Mouse (Mus musculus) C2C12 (cell line): ENCODE data around the gene Epn3. TPM values are rescaled to one million over a fixed set of nuclear protein-coding genes. Genes with fewer than 3 reads are reported as not detected.
A peak's percentile ranks its signal among the peaks of the same experiment; 100 is the strongest.

ENCODE experiments used
- H3K27me3 ChIP-seq: one replicate; pipeline ENCODE4 v1.6.1; 2011; ENCODE audit not compliant: control insufficient read depth, insufficient read depth, insufficient read length
- H3K36me3 ChIP-seq: one replicate; pipeline ENCODE4 v1.6.1; 2011; ENCODE audit not compliant: control insufficient read depth, insufficient read depth
- H3K4me3 ChIP-seq: one replicate; pipeline ENCODE4 v1.5.1; 2011; ENCODE audit warnings: mild to moderate bottlenecking, control low read depth; ENCODE audit not compliant: poor library complexity, insufficient read depth, severe bottlenecking
- H3K79me2 ChIP-seq: one replicate; pipeline ENCODE4 v1.6.1; 2011; ENCODE audit not compliant: control insufficient read depth, insufficient read depth
- H3K79me3 ChIP-seq: one replicate; pipeline ENCODE4 v1.6.1; 2011; ENCODE audit warnings: low read depth, control low read depth
- H3ac ChIP-seq: one replicate; pipeline ENCODE3; 2011; ENCODE audit warnings: low read depth; ENCODE audit not compliant: control insufficient read depth, insufficient read length
- CEBPB ChIP-seq: IDR thresholded peaks from one replicate; pipeline ENCODE4 v1.6.1; 2011; ENCODE audit warnings: low read depth, mild to moderate bottlenecking, control low read depth, moderate library complexity
- CTCF ChIP-seq: IDR thresholded peaks from one replicate; pipeline ENCODE4 v1.5.1; 2011; ENCODE audit not compliant: control insufficient read depth, insufficient read depth, insufficient read length
- FOSL1 ChIP-seq: IDR thresholded peaks from one replicate; pipeline ENCODE4 v1.8.0; 2011; ENCODE audit warnings: mild to moderate bottlenecking, low read length; ENCODE audit not compliant: poor library complexity, insufficient read depth, severe bottlenecking
- MAX ChIP-seq: IDR thresholded peaks from one replicate; pipeline ENCODE4 v1.6.1; 2011; ENCODE audit warnings: mild to moderate bottlenecking, control low read depth
- MYOD1 ChIP-seq: IDR thresholded peaks from one replicate; pipeline ENCODE4 v1.6.1; 2011; ENCODE audit warnings: low read depth; ENCODE audit not compliant: control insufficient read depth, insufficient read length
- MYOG ChIP-seq: IDR thresholded peaks from one replicate; pipeline ENCODE4 v1.6.1; 2011; ENCODE audit not compliant: control insufficient read depth, insufficient read length; ENCODE audit errors: extremely low read depth
- USF1 ChIP-seq: IDR thresholded peaks from one replicate; pipeline ENCODE4 v1.6.1; 2011; ENCODE audit warnings: low read depth, mild to moderate bottlenecking, control low read depth, moderate library complexity
- long read RNA-seq, 2 experiments: library from polyadenylated mRNA; unstranded; transcript quantifications; one replicate each; pipeline ENCODE4 v2.0.0; 2019 to 2020
- polyA plus RNA-seq: library from polyadenylated mRNA; unstranded; fragments of >200 nt; fragmentation: generic; extraction: Trizol; gene quantifications from one replicate; pipeline ENCODE4 v1.2.1, GENCODE M21; 2012; ENCODE audit warnings: missing spikeins

Epn3 gene
- 0.25 TPM for polyA plus RNA-seq
- long read RNA-seq, experiment 1, result 0 reads
- long read RNA-seq, experiment 2, result 0 reads

DNA sequence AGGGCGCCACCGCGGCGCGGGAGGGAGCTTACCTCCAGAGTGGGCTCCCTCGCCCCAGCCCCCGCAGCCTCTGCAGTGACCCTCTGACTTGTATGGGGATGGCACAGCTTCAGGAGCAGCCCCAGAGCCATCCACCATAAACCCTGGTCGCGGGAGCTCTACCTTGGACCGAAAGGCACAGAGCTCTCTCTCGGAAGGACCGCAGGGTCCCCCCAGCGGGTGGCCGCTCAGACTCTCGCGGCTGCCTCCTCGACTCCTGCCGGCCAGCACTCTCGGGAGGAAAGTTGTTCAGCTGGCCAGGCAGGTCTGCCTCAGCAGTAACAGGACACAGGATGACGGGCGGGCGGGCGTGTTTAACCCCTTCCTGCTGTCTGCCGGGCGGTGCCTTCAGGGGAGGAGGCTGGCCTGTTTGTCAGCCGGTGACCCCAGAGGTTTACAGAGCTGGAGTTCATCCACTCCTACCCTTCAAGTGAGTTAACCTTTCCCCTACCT, at the start of gene Epn3:
Epn3 (minus strand) TSS at position 314 of the 492 bp plus-strand sequence.
- Histone ChIP-seq H3K79me2 (no peaks in the 10 kb centered on the region), H3K4me3 (no peak within 1 kb of the TSS), H3K27me3 (peaks cover 32% of the 10 kb centered on the region), H3K36me3 (no peaks in the 10 kb centered on the region), H3ac (no peak within 1 kb of the TSS), H3K79me3 (no peaks in the 10 kb centered on the region)
- TF ChIP-seq CTCF (no peak), USF1 (no peak), MAX (no peak), MYOG (no peak), MYOD1 (no peak), CEBPB (no peak), FOSL1 (no peak)

DNA sequence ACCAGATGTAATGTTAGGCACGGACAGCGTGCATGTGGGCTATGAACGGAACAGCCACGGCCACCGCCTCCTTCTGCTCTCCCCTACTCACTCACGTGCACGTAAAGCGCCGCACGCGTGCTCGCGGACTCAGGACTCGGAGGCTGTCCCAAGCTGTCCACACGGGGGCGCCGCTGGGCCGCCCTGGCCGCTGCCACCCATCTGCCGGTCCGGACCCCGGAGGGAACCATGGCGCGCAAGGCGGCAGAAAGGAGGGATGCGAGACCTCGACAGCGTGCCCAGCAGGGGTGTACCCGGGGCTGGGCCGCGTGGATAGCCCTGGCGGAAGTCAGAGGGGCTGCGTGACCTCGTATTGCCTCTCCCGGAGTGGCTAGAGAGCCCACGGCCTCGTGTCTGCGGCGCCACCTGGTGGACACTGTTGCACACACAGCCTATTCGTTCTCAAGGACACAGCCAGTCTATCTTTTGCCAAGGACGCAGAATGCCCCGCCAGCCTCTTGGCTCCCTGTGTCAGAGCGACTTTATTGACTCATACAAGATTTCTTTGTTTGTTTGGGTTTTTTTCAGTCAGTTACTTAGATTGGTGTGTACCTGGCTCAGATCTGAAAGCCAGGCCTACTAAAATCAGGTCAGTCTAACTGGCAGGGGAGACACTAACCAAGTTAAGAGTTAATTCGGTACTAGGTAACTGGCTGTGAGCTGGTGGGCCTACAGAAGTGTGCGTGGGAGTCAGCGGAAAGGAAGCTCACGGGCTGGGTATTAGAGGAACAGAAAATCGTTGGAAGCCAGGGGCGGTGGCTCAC, 49.3 kb upstream of the Epn3 start, which contains the start of gene Rsad1:
Rsad1 (minus strand) TSS at position 368 of the 803 bp plus-strand sequence.
- TF ChIP-seq FOSL1 (no peak), MAX (no peak), CTCF (peak; percentile 92)
- no peaks in the 10 kb centered on the region for H3K27me3 ChIP-seq
- peak within 1 kb of the TSS; percentile 93 for H3ac ChIP-seq
- H3K79me3 ChIP-seq, result no peaks in the 10 kb centered on the region
- no peaks in the 10 kb centered on the region for H3K79me2 ChIP-seq
- peak within 1 kb of the TSS; percentile 38 for H3K4me3 ChIP-seq
- H3K36me3 ChIP-seq, result no peaks in the 10 kb centered on the region

DNA sequence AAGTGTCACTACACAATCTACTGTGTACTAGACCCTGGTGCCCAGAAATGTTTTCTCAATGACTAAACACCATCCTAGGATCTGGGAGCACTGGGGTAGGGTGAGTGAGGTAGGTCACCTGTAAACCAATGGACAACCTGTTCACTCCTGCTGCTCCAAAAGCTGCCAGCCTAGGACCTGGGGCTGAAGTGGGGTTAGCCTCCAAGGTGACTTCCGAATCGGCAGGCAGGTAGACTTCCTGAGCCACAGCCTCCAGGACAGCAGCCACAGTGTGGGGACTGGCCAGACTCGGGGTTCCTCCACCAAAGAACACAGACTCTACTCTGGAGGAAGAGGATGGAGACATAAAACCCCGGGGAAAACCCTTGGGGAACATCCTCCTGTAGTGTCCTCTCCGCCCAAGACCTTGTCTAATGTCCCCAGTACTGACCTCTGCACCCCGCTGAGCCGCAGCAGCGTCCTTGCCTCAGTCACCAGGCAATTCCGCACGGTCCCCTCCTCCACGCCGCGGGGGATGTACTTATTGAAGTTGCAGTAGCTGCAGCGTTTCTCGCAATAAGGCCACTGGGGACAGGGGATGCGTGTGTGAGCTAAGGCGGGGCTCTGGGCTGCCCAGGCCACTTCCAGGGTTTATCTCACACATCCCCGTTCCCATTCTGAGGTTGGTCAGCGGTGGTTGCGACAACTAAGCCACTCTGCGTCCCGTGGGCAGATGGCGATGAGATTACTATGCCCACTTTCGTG, 48.4 kb upstream of the Epn3 start:
- H3ac ChIP-seq, result peak overlapping the region; percentile 93
- TF ChIP-seq FOSL1 (no peak), MYOD1 (no peak), CTCF (no peak), USF1 (no peak), MAX (no peak), CEBPB (no peak), MYOG (no peak)
- H3K79me3 ChIP-seq, result no peaks in the 10 kb centered on the region
- H3K36me3 ChIP-seq, result no peaks in the 10 kb centered on the region
- peak overlapping the region; percentile 38 for H3K4me3 ChIP-seq
- no peaks in the 10 kb centered on the region for H3K27me3 ChIP-seq
- no peaks in the 10 kb centered on the region for H3K79me2 ChIP-seq

DNA sequence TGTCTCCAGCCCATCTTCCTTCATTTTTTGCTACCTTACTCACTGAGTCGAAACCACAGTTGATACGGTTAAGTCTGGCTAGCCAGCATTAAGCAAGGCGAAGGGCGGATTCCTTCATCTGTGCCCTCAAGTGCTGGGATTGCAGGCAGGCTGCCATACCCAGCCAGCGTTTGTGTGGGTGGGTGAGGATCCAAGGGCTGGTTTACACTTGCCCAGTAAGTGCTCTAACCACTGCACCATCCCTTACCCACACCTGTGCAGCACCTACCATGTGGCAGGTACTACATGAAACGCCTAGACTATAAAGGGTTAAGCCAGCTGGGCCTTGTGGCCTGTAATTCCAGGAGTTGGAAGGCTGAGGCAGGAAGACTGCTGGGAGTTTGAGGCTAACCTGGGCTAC, 47.5 kb upstream of the Epn3 start:
- no peak overlapping the region for H3ac ChIP-seq
- TF ChIP-seq USF1 (no peak), CTCF (no peak), MYOD1 (no peak), MYOG (no peak), CEBPB (no peak), FOSL1 (no peak), MAX (no peak)
- no peaks in the 10 kb centered on the region for H3K36me3 ChIP-seq
- no peaks in the 10 kb centered on the region for H3K27me3 ChIP-seq
- H3K79me3 ChIP-seq, result no peaks in the 10 kb centered on the region
- H3K79me2 ChIP-seq, result no peaks in the 10 kb centered on the region
- no peak overlapping the region for H3K4me3 ChIP-seq

DNA sequence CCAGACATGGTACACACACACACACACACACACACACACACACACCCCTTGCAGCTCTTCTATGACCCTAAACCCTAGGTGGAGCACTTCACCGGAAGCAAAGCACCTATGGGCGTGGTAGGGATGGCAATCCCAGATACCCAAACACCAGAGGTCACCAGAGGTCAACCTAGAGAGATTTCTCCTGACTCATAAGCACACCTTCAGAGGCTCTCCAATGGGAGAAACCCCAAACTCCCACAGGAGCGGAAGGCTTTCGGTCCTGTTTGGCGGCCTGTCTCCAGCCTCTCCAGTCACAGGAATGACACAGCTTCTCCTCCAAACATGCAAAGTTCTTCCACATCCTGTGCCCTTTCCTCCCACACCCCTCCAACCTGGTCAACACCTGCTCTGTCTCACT, 46.6 kb upstream of the Epn3 start:
- Histone ChIP-seq H3K79me3 (no peaks in the 10 kb centered on the region), H3K4me3 (no peak overlapping the region), H3ac (no peak overlapping the region), H3K79me2 (no peaks in the 10 kb centered on the region), H3K36me3 (no peaks in the 10 kb centered on the region), H3K27me3 (no peaks in the 10 kb centered on the region)
- TF ChIP-seq MAX (no peak), MYOD1 (no peak)

DNA sequence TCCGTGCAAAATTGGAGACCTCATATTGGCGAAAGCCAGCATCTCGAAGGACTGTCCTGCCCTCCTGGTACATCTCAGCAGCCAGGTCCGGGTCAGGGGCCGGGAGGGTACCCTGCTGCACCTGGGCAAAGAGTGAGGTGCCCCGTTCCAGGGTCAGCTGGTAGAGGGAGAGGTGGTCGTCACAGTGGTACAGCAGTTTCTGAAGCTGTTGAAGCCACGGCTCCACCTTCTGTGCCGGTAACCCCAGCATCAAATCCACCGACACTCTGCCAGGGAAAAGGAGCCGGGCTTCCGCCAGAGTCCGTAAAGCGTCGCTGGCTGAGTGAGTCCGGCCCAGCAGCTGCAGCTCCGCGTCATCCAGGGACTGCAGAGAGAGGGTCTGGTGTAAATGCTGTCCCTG, 44.6 kb upstream of the Epn3 start:
- Histone ChIP-seq H3K36me3 (no peaks in the 10 kb centered on the region), H3K4me3 (no peak overlapping the region), H3ac (no peak overlapping the region), H3K27me3 (no peaks in the 10 kb centered on the region), H3K79me2 (no peaks in the 10 kb centered on the region), H3K79me3 (no peaks in the 10 kb centered on the region)
- TF ChIP-seq MYOG, result no peak
- no peak for TF ChIP-seq MAX
- no peak for TF ChIP-seq CEBPB
- no peak for TF ChIP-seq FOSL1
- TF ChIP-seq USF1, result no peak
- no peak for TF ChIP-seq MYOD1
- TF ChIP-seq CTCF, result no peak
